Mouse (Mus musculus) lung, embryonic 14.5 days (tissue): Measurements from ENCODE around the gene Ppp1r14a. TPM values are rescaled to one million over a fixed set of nuclear protein-coding genes. Genes with fewer than 3 reads are reported as not detected.

Experiments used
- ATAC-seq: fragments of 200-750 bp; cut with Nextera tagmentation; 2 replicates; pipeline ENCODE4 v1.8.0; 2017; ENCODE audit warnings: mild to moderate bottlenecking, moderate TSS enrichment, moderate library complexity; ENCODE audit not compliant: insufficient read depth
- DNase-seq: peaks from one replicate; pipeline ENCODE4 v3.0.0-alpha.2; 2015
- H3K27ac ChIP-seq: fragments of 300-500 bp; sonication (generic); 2 replicates; pipeline ENCODE4 v1.5.1; 2014; ENCODE audit warnings: low read depth, mild to moderate bottlenecking, moderate library complexity
- H3K27me3 ChIP-seq: fragments of 300-500 bp; sonication (generic); 2 replicates; pipeline ENCODE4 v1.6.1; 2014; ENCODE audit warnings: low read length, control low read depth; ENCODE audit not compliant: insufficient read depth
- H3K36me3 ChIP-seq: fragments of 300-500 bp; sonication (generic); 2 replicates; pipeline ENCODE4 v1.6.1; 2014; ENCODE audit warnings: control low read depth; ENCODE audit not compliant: insufficient read depth
- H3K4me1 ChIP-seq: fragments of 300-500 bp; sonication (generic); 2 replicates; pipeline ENCODE4 v1.6.1; 2014; ENCODE audit warnings: antibody characterized with exemption, control low read depth; ENCODE audit not compliant: insufficient read depth
- H3K4me2 ChIP-seq: fragments of 300-500 bp; sonication (generic); 2 replicates; pipeline ENCODE4 v1.6.1; 2014; ENCODE audit warnings: mild to moderate bottlenecking
- H3K4me3 ChIP-seq: fragments of 300-500 bp; sonication (generic); 2 replicates; pipeline ENCODE4 v1.5.1; 2014; ENCODE audit warnings: low read depth, low read length
- H3K9ac ChIP-seq: fragments of 300-500 bp; sonication (generic); 2 replicates; pipeline ENCODE4 v1.6.1; 2014
- H3K9me3 ChIP-seq: fragments of 300-500 bp; sonication (generic); 2 replicates; pipeline ENCODE4 v1.6.1; 2016; ENCODE audit warnings: low read depth, low read length, control low read depth
- CTCF ChIP-seq: IDR thresholded peaks from 2 replicates; pipeline ENCODE4 v1.5.1; 2016; ENCODE audit warnings: antibody characterized with exemption, low read depth
- WGBS: fragments of 180-500 bp; shearing (Covaris S2); extraction: QIAGEN DNeasy Blood & Tissue Kit; methylation state at CpG from one replicate; pipeline ENCODE4 v1.1.7; 2014; 5-methylcytosine and 5-hydroxymethylcytosine counted together
- polyA plus RNA-seq: library from polyadenylated mRNA; unstranded; fragments of >200 nt; fragmentation: Nextera tagmentation; extraction: Ambion mirVana; gene quantifications from 2 replicates; pipeline ENCODE4 v1.2.1, GENCODE M21; 2014

The Ppp1r14a gene
- polyA plus RNA-seq, 1 experiment from 2014 or later: 114 TPM

- Histone ChIP-seq H3K9ac (no peak overlapping the region), H3K4me1 (peaks cover 20% of the 10 kb centered on the region), H3K9me3 (no peaks in the 10 kb centered on the region), H3K27me3 (peaks cover 4% of the 10 kb centered on the region; the same call in 1 of the 2 replicates), H3K4me3 (no peak overlapping the region), H3K27ac (no peak overlapping the region), H3K36me3 (0 out of 2 replicates have a peak, but pooled peaks cover 5% of the 10 kb centered on the region), H3K4me2 (no peak overlapping the region)
- DNase-seq (no peak), ATAC-seq (no peak)
- peak; percentile 19; the same call in 1 of the 2 replicates for TF ChIP-seq CTCF
- WGBS: 76% methylated on average over 7 of the region's 7 CpGs
These were observed 1.6 kb upstream of the Ppp1r14a start for GRCm38 (mm10) chr7:29287481-29287880.

DNA sequence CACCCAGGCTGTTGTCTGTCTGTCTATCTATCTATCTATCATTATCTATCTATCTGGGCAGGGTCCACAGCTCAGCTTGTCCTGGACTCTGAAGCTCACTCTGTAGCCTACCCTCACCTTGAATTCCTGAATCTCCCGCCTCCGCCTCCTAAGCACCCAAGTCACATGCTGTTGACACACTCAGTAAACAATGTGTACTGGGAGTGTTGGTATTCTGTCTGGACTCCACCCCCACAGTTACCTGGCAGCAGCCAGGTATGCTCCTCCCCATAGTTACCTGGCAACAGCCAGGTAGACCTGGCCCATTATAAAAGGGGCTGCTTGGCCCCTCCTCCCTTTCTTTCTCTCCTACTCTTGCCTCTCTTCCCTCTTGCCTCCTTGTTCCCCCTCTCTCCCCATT is 1.0 kb upstream of the Ppp1r14a start:
- Histone ChIP-seq H3K27ac (no peak overlapping the region), H3K4me2 (no peak overlapping the region), H3K4me3 (no peak overlapping the region), H3K9me3 (no peaks in the 10 kb centered on the region), H3K9ac (no peak overlapping the region), H3K27me3 (no peaks in the 10 kb centered on the region), H3K36me3 (peaks cover 10% of the 10 kb centered on the region; the same call in 1 of the 2 replicates), H3K4me1 (peaks cover 26% of the 10 kb centered on the region)
- no peak for ATAC-seq
- no peak for DNase-seq
- no peak for TF ChIP-seq CTCF
- WGBS: 68% methylated on average over 2 of the region's 2 CpGs

DNA sequence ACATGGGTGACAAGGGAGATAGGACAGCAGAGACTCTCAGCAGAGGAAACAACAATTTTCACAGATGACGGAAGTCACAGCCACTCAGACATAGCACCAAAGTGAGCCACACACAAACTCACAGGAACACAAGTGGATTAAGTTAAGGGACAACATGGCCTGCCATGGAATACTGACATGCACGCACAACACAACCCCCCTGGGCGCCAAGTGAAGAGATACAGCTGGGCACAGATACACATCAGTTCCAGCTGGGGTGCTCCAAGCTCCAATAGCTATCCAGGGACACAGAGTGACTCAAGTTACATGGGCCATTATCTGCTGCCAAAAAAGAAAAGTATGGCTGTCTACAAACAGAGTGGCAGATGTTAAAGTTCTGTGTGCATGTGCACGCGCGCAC is 748 bp downstream of the Ppp1r14a start:
- WGBS: 44% methylated on average over 6 of the region's 6 CpGs
- Histone ChIP-seq H3K9ac (peak overlapping the region; percentile 74), H3K27ac (peak overlapping the region; percentile 99), H3K27me3 (no peaks in the 10 kb centered on the region), H3K4me1 (peaks cover 32% of the 10 kb centered on the region), H3K4me3 (peak overlapping the region; percentile 61), H3K9me3 (no peaks in the 10 kb centered on the region), H3K36me3 (peaks cover 13% of the 10 kb centered on the region; the same call in 1 of the 2 replicates), H3K4me2 (peak overlapping the region; percentile 79)
- ATAC-seq: peak; percentile 71
- DNase-seq: peak; percentile 97
- no peak for TF ChIP-seq CTCF

GRCm38 (mm10) chr7:29290691-29291485 is 1.8 kb downstream of the Ppp1r14a start:
- no peaks in the 10 kb centered on the region for H3K9me3 ChIP-seq
- H3K27me3 ChIP-seq: no peaks in the 10 kb centered on the region
- H3K36me3 ChIP-seq: peaks cover 13% of the 10 kb centered on the region; the same call in 1 of the 2 replicates
- peaks cover 32% of the 10 kb centered on the region for H3K4me1 ChIP-seq
- peak overlapping the region; percentile 33 for H3K9ac ChIP-seq
- DNase-seq (peak; percentile 76), ATAC-seq (peak; percentile 10; the same call in 1 of the 2 replicates)
- WGBS: 24% methylated on average over 11 of the region's 11 CpGs
- peak overlapping the region; percentile 79 for H3K4me2 ChIP-seq
- H3K4me3 ChIP-seq: peak overlapping the region; percentile 61
- peak overlapping the region; percentile 99 for H3K27ac ChIP-seq
- no peak for TF ChIP-seq CTCF

DNA sequence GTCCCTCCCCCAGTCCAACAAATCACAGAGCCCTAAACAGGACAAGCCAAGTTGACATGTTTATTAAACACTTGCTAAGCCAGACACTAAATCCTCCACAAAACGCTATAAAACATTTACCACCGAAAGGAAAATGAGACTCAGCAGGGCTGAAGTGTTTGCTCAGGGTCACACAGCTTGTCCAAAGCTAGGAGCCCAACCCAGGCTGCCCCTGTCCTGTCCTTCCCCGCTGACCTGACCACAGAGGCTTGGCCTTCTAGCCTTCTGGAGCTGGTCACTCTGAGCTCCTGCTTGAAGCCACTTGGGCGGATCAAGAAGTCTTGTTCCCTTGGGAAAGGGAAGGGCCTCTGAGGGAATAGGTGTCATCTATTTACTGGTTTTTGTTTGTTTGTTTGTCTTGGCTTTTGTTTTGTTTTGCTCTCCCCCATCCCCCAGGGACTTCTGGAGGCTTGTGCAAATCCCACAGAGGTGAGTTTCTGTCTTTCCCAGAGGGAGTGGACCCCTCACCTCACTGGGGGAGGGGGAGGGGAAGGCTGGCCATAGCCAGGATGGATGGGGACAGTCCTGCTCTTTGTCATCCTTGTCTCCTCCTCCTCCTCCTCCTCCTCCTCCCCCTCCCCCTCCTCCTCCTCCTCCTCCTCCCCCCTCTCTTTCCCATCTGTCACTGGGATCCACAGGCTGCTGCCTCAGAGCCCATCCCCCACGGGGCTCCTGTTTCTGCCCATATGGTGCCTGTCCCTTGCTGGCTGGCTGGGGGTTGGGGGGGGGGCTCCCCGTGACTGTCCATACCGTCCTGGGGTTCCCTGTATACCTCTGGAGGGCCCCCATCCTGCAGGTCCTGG is 2.7 kb downstream of the Ppp1r14a start:
- H3K36me3 ChIP-seq: peaks cover 13% of the 10 kb centered on the region; the same call in 1 of the 2 replicates
- H3K9me3 ChIP-seq: no peaks in the 10 kb centered on the region
- peaks cover 32% of the 10 kb centered on the region for H3K4me1 ChIP-seq
- H3K9ac ChIP-seq: peak overlapping the region; percentile 33
- DNase-seq: peak; percentile 64
- no peaks in the 10 kb centered on the region for H3K27me3 ChIP-seq
- 8% methylated on average over 7 of the region's 7 CpGs for WGBS
- peak overlapping the region; percentile 99 for H3K27ac ChIP-seq
- no peak for TF ChIP-seq CTCF
- ATAC-seq: no peak
- H3K4me2 ChIP-seq: peak overlapping the region; percentile 79
- peak overlapping the region; percentile 61 for H3K4me3 ChIP-seq

DNA sequence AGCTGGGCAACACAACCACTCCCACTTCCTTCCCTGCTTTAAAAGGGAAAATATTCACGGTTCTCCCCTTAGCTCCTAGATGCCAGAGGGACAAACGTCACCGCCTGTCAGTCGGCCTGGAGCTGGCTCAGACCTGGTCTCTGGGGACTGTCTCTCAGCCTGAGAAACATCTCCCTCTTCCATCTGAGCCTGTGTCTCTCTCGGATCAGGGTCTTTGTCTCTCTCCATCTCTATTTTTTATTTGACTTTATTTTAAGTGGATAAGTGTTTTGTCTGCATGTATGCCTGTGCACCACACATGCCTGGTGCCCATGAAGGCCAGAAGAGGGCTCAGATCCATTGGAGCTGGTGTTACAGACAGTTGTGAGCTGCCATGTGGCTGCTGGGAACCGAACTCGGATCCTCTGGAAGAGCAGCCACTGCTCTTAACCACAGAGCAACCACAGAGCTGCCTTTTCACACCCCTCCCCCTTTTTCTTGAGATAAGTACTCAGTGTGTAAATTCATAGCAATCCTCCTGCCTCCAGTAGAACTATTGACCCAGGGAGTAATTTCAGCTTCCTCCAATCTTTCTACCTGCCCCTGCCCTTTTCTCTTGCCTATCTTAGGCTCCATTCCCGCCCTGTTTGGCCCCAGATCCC is 3.5 kb downstream of the Ppp1r14a start:
- H3K9me3 ChIP-seq: no peaks in the 10 kb centered on the region
- H3K36me3 ChIP-seq: peaks cover 13% of the 10 kb centered on the region; the same call in 1 of the 2 replicates
- WGBS: 16% methylated on average over 8 of the region's 8 CpGs
- ATAC-seq (no peak), DNase-seq (peak; percentile 39)
- peak overlapping the region; percentile 86 for H3K27ac ChIP-seq
- H3K4me2 ChIP-seq: peak overlapping the region; percentile 79
- no peak overlapping the region for H3K9ac ChIP-seq
- H3K27me3 ChIP-seq: no peaks in the 10 kb centered on the region
- peak overlapping the region; percentile 16 for H3K4me3 ChIP-seq
- H3K4me1 ChIP-seq: peaks cover 32% of the 10 kb centered on the region
- TF ChIP-seq CTCF: no peak
